Mouse (Mus musculus) limb, embryonic 14.5 days (tissue): ENCODE measurements at regions not wholly inside any gene's neighbourhood (a gene's known extent, or its start where the extent isn't known, plus 50 kb on each side); places are given as distances from the start of the nearest gene placed in this dataset.

Experiments used
- ATAC-seq: fragments of 200-750 bp; cut with Nextera tagmentation; 2 replicates; pipeline ENCODE4 v1.8.0; 2017; ENCODE audit warnings: low read depth, moderate number of reproducible peaks, moderate TSS enrichment; ENCODE audit not compliant: low FRiP score
- DNase-seq: peaks from one replicate; pipeline ENCODE4 v3.0.0-alpha.2; 2015; ENCODE audit warnings: low spot score
- H3K27ac ChIP-seq: fragments of 300-500 bp; sonication (generic); replicated peaks from 2 replicates; pipeline ENCODE4 v1.5.1; 2014; ENCODE audit warnings: low read depth, mild to moderate bottlenecking, low read length, moderate library complexity, mixed read lengths
- H3K27me3 ChIP-seq: fragments of 300-500 bp; sonication (generic); 2 replicates; pipeline ENCODE4 v1.6.1; 2014; ENCODE audit warnings: low read length, mixed read lengths; ENCODE audit not compliant: control insufficient read depth, insufficient read depth
- H3K36me3 ChIP-seq: fragments of 300-500 bp; sonication (generic); 2 replicates; pipeline ENCODE4 v1.6.1; 2014; ENCODE audit warnings: mild to moderate bottlenecking, low read length, moderate library complexity, mixed read lengths; ENCODE audit not compliant: control insufficient read depth, insufficient read depth
- H3K4me1 ChIP-seq: fragments of 300-500 bp; sonication (generic); 2 replicates; pipeline ENCODE4 v1.6.1; 2014; ENCODE audit warnings: antibody characterized with exemption, low read length, mixed read lengths; ENCODE audit not compliant: control insufficient read depth, insufficient read depth
- H3K4me2 ChIP-seq: fragments of 300-500 bp; sonication (generic); replicated peaks from 2 replicates; pipeline ENCODE4 v1.6.1; 2014; ENCODE audit warnings: low read depth, mild to moderate bottlenecking, low read length, moderate library complexity; ENCODE audit not compliant: severe bottlenecking
- H3K4me3 ChIP-seq: fragments of 300-500 bp; sonication (generic); replicated peaks from 2 replicates; pipeline ENCODE4 v1.5.1; 2014; ENCODE audit warnings: low read length
- H3K9ac ChIP-seq: fragments of 300-500 bp; sonication (generic); 2 replicates; pipeline ENCODE4 v1.6.1; 2014; ENCODE audit warnings: mild to moderate bottlenecking, low read depth, low read length, moderate library complexity; ENCODE audit not compliant: severe bottlenecking
- H3K9me3 ChIP-seq: fragments of 300-500 bp; sonication (generic); 2 replicates; pipeline ENCODE4 v1.6.1; 2016; ENCODE audit warnings: low read length; ENCODE audit not compliant: control insufficient read depth
- POLR2A ChIP-seq: fragments of 200-500 bp; IDR thresholded peaks from 2 replicates; pipeline ENCODE4 v1.8.0; 2012; ENCODE audit warnings: inconsistent platforms, mild to moderate bottlenecking, moderate library complexity, borderline replicate concordance; ENCODE audit not compliant: insufficient read depth, insufficient read length; ENCODE audit errors: extremely low read depth
- WGBS: fragments of 180-500 bp; shearing (Covaris S2); extraction: QIAGEN DNeasy Blood & Tissue Kit; methylation state at CpG from one replicate; pipeline ENCODE4 v1.1.7; 2014; 5-methylcytosine and 5-hydroxymethylcytosine counted together

- no peaks in the 10 kb centered on the region for H3K4me1 ChIP-seq
- no peaks in the 10 kb centered on the region for H3K27me3 ChIP-seq
- no peaks in the 10 kb centered on the region for H3K9me3 ChIP-seq
- ATAC-seq (no peak), DNase-seq (no peak)
- 77% methylated on average over 4 of the region's 4 CpGs for WGBS
- no peak overlapping the region for H3K27ac ChIP-seq
- H3K36me3 ChIP-seq: no peaks in the 10 kb centered on the region
- no peak overlapping the region for H3K9ac ChIP-seq
- TF ChIP-seq POLR2A: no peak
- H3K4me2 ChIP-seq: no peak overlapping the region
- H3K4me3 ChIP-seq: no peak overlapping the region
Measured at GRCm38 (mm10) chr16:30652692-30653091, 53.2 kb downstream of the Fam43a start.

- ATAC-seq (no peak), DNase-seq (no peak)
- TF ChIP-seq POLR2A: no peak
- Histone ChIP-seq H3K9ac (no peak overlapping the region), H3K27ac (no peak overlapping the region), H3K36me3 (no peaks in the 10 kb centered on the region), H3K4me2 (no peak overlapping the region), H3K4me1 (no peaks in the 10 kb centered on the region), H3K9me3 (no peaks in the 10 kb centered on the region), H3K4me3 (no peak overlapping the region), H3K27me3 (no peaks in the 10 kb centered on the region)
- WGBS: 81% methylated on average over 5 of the region's 5 CpGs
Measured at GRCm38 (mm10) chr16:30653806-30654205, 54.3 kb downstream of the Fam43a start.

- H3K4me2 ChIP-seq: no peak overlapping the region
- DNase-seq: no peak
- ATAC-seq: no peak
- no peak overlapping the region for H3K4me3 ChIP-seq
- no peaks in the 10 kb centered on the region for H3K27me3 ChIP-seq
- TF ChIP-seq POLR2A: no peak
- WGBS: 72% methylated on average over 9 of the region's 9 CpGs
- no peak overlapping the region for H3K27ac ChIP-seq
- H3K36me3 ChIP-seq: no peaks in the 10 kb centered on the region
- H3K9me3 ChIP-seq: no peaks in the 10 kb centered on the region
- no peaks in the 10 kb centered on the region for H3K4me1 ChIP-seq
- H3K9ac ChIP-seq: no peak overlapping the region
Measured at GRCm38 (mm10) chr16:30654226-30654625, 54.7 kb downstream of the Fam43a start.

GRCm38 (mm10) chr16:30655798-30656221 lies 56.3 kb downstream of the Fam43a start:
- TF ChIP-seq POLR2A: no peak
- ATAC-seq (no peak), DNase-seq (peak; percentile 38)
- Histone ChIP-seq H3K27ac (no peak overlapping the region), H3K9ac (no peak overlapping the region), H3K4me1 (no peaks in the 10 kb centered on the region), H3K27me3 (no peaks in the 10 kb centered on the region), H3K4me3 (no peak overlapping the region), H3K36me3 (no peaks in the 10 kb centered on the region), H3K9me3 (no peaks in the 10 kb centered on the region), H3K4me2 (no peak overlapping the region)
- WGBS: 64% methylated on average over 5 of the region's 5 CpGs

- no peak overlapping the region for H3K27ac ChIP-seq
- no peak overlapping the region for H3K4me3 ChIP-seq
- H3K4me2 ChIP-seq: no peak overlapping the region
- no peak for DNase-seq
- H3K9me3 ChIP-seq: no peaks in the 10 kb centered on the region
- peaks cover 9% of the 10 kb centered on the region for H3K4me1 ChIP-seq
- 86% methylated on average over 17 of the region's 17 CpGs for WGBS
- H3K9ac ChIP-seq: no peak overlapping the region
- TF ChIP-seq POLR2A: no peak
- H3K36me3 ChIP-seq: no peaks in the 10 kb centered on the region
- H3K27me3 ChIP-seq: no peaks in the 10 kb centered on the region
- no peak for ATAC-seq
Measured at GRCm38 (mm10) chr16:30656881-30657280, 57.4 kb downstream of the Fam43a start.

- Histone ChIP-seq H3K36me3 (no peaks in the 10 kb centered on the region), H3K27me3 (0 out of 2 replicates have a peak, but pooled peaks cover 1% of the 10 kb centered on the region), H3K4me1 (peaks cover 12% of the 10 kb centered on the region), H3K9ac (no peak overlapping the region), H3K4me2 (no peak overlapping the region), H3K4me3 (no peak overlapping the region), H3K9me3 (no peaks in the 10 kb centered on the region), H3K27ac (no peak overlapping the region)
- DNase-seq (no peak), ATAC-seq (no peak)
- TF ChIP-seq POLR2A: no peak
- WGBS: 63% methylated on average over 4 of the region's 4 CpGs
Measured at GRCm38 (mm10) chr16:30658921-30659320, 59.4 kb downstream of the Fam43a start.
